Mouse (Mus musculus) midbrain, embryonic 14.5 days (tissue): ENCODE data around the gene 3830406C13Rik. TPM values are rescaled to one million over a fixed set of nuclear protein-coding genes. Genes with fewer than 3 reads are reported as not detected.
"Not testable (repeated sequence)": the region's sequence is repeated elsewhere in the genome, so short reads cannot be mapped to it uniquely, and the experiment has no call there.

Source experiments
- ATAC-seq: fragments of 200-750 bp; cut with Nextera tagmentation; 2 replicates; pipeline ENCODE4 v1.8.0; 2017; ENCODE audit warnings: moderate number of reproducible peaks, moderate library complexity; ENCODE audit not compliant: low FRiP score, low TSS enrichment
- DNase-seq: peaks from one replicate; pipeline ENCODE4 v3.0.0-alpha.2; 2015
- H3K27ac ChIP-seq: fragments of 300-500 bp; sonication (generic); replicated peaks from 2 replicates; pipeline ENCODE4 v1.5.1; 2014; ENCODE audit warnings: mild to moderate bottlenecking, low read depth, low read length, moderate library complexity
- H3K27me3 ChIP-seq: fragments of 300-500 bp; sonication (generic); 2 replicates; pipeline ENCODE4 v1.6.1; 2014; ENCODE audit warnings: low read length, control low read depth, mixed read lengths; ENCODE audit not compliant: control insufficient read depth, insufficient read depth
- H3K36me3 ChIP-seq: fragments of 300-500 bp; sonication (generic); 2 replicates; pipeline ENCODE4 v1.6.1; 2014; ENCODE audit warnings: low read length, control low read depth; ENCODE audit not compliant: control insufficient read depth, insufficient read depth
- H3K4me1 ChIP-seq: fragments of 300-500 bp; sonication (generic); 2 replicates; pipeline ENCODE4 v1.6.1; 2014; ENCODE audit warnings: mild to moderate bottlenecking, antibody characterized with exemption, low read length, control low read depth; ENCODE audit not compliant: control insufficient read depth, insufficient read depth
- H3K4me2 ChIP-seq: fragments of 300-500 bp; sonication (generic); 2 replicates; pipeline ENCODE4 v1.6.1; 2014; ENCODE audit warnings: mild to moderate bottlenecking, low read length, moderate library complexity
- H3K4me3 ChIP-seq: fragments of 300-500 bp; sonication (generic); replicated peaks from 2 replicates; pipeline ENCODE4 v1.5.1; 2014; ENCODE audit warnings: low read depth, low read length
- H3K9ac ChIP-seq: fragments of 300-500 bp; sonication (generic); replicated peaks from 2 replicates; pipeline ENCODE4 v1.6.1; 2014; ENCODE audit warnings: mild to moderate bottlenecking, low read length, moderate library complexity
- H3K9me3 ChIP-seq: fragments of 300-500 bp; sonication (generic); 2 replicates; pipeline ENCODE4 v1.6.1; 2016; ENCODE audit warnings: low read length, control low read depth, mixed read lengths; ENCODE audit not compliant: control insufficient read depth
- WGBS: fragments of 180-500 bp; shearing (Covaris S2); extraction: QIAGEN DNeasy Blood & Tissue Kit; methylation state at CpG from one replicate; pipeline ENCODE4 v1.1.7; 2014; 5-methylcytosine and 5-hydroxymethylcytosine counted together
- polyA plus RNA-seq: library from polyadenylated mRNA; unstranded; fragments of >200 nt; fragmentation: Nextera tagmentation; extraction: Ambion mirVana; gene quantifications from 2 replicates; pipeline ENCODE4 v1.2.1, GENCODE M21; 2014

3830406C13Rik gene
- 30.8 and 32.7 TPM in 2 replicates for polyA plus RNA-seq

DNA sequence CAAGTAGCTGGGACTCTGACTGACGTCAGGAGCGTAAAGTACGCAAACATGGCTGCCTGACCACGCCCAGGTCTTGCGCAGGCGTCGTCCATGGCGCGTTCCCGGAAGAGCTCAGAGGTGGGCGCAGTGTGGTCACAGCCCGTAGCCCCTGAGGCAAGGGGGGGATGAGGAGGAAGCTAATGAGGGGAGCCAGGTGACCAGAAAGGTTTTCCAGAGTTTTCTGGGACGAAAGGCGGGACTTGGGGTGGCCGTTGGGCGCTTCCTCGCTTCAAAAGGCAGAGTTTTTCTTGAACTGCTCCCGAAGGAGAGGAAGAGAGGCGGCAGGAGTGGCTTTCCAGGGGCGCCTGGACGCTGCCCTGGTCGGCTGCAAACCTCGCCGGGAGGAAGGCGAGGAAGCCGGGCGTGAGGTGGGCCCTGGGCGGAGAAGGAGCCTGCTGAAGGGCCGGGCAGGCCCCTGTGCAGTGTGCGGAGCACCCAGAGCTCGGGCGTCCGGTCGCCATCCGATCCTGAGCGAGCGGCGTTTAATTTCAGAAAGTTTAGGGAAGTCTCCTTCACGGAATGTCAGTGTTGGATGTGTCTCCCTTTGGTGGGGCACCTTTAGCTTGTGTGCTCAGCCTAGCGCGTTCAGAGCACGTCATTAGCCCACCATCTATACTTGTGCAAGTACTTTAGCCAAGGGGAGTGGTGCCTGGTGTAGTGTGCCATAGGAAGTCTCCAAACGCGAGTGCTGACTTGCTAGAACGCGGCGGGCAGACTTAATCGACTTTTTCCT lies at the start of gene 3830406C13Rik:
Gene 3830406C13Rik (plus strand): TSS at position 33 of the 772 bp plus-strand sequence.
- peak; percentile 94 for DNase-seq
- peak; percentile 97 for ATAC-seq
- Histone ChIP-seq H3K4me2 (peak within 1 kb of the TSS; percentile 70), H3K9ac (peak within 1 kb of the TSS; percentile 73), H3K36me3 (no peaks in the 10 kb centered on the region), H3K27me3 (no peaks in the 10 kb centered on the region), H3K4me3 (peak within 1 kb of the TSS; percentile 67), H3K9me3 (no peaks in the 10 kb centered on the region), H3K4me1 (peaks cover 3% of the 10 kb centered on the region; the same call in 1 of the 2 replicates), H3K27ac (peak within 1 kb of the TSS; percentile 66)
- WGBS, result under 1% methylated on average over 48 of the region's 48 CpGs

DNA sequence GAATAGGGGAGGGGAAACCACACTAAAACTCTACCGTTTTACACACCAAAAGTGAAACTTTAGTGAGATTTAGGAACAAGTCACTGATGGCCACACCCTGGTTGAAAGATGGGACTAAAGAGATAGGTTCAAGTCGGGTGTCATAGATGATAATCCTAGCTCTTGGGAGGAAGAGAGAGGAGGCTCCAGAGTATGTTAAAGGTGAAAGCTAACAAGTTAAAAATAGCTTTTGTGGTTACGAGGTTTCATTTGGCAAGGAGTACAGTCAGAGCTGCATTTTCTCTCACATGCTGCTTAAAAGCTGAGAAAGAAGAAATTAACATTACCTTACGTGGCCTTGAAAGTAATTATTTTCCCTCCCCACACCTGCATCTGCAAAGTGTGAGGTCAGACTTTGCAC lies 40.2 kb upstream of the 3830406C13Rik start:
- ATAC-seq, result no peak
- WGBS, result 84% methylated on average over 4 of the region's 4 CpGs

DNA sequence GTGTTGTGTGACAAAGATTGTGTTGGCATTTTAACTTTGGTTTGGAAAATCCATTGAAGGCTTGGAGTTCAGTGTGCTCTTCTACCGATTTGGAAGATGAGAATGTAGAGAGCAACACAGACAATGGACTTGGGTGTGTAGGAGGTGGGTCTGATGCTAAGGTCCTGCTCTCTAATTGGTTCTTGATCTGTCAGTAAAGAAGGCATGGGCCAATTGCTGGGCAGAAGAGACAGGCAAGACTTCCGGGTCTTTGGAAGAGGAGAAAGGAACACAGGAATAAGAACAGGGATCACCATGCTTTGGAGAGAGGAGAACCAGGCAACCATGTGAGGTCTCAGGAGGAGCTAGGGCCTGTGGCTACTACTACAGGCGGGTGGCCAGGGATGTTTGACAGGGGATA lies 7.9 kb upstream of the 3830406C13Rik start:
- Histone ChIP-seq H3K4me1 (no peaks in the 10 kb centered on the region), H3K4me2 (no peak overlapping the region), H3K9ac (no peak overlapping the region), H3K36me3 (no peaks in the 10 kb centered on the region), H3K27me3 (no peaks in the 10 kb centered on the region), H3K27ac (no peak overlapping the region), H3K9me3 (no peaks in the 10 kb centered on the region), H3K4me3 (no peak overlapping the region)
- ATAC-seq (no peak), DNase-seq (no peak)
- WGBS, result 68% methylated on average over 3 of the region's 3 CpGs

More for the DNA sequence above, 40.2 kb upstream of the 3830406C13Rik start:
- Histone ChIP-seq H3K4me1 (no peaks in the 10 kb centered on the region), H3K9me3 (no peaks in the 10 kb centered on the region), H3K36me3 (peaks cover 9% of the 10 kb centered on the region), H3K9ac (no peak overlapping the region), H3K27me3 (no peaks in the 10 kb centered on the region), H3K4me2 (no peak overlapping the region), H3K4me3 (no peak overlapping the region), H3K27ac (no peak overlapping the region)
- DNase-seq, result no peak

DNA sequence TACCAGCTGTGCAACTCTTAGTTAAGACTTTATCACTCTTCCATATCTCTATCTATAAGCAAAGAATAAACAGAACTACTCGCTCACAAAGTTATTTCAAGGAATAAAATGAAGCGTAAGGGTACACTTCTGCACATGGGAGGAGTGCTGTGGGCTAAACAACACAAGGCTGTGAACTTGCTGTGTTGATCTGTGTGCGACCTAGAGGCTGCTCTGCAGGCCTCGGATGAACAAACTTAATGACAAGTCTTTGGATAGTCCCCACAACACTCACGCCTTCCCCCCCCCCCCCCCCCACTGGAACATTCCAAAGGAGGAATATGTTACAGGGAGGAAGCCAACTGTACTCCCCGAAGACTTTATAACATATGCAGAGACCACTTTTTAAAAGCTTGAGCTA lies 332 bp upstream of the 3830406C13Rik start, which contains the start of gene Gm49355:
Gene Gm49355 (plus strand): TSS at position 336 of the 400 bp plus-strand sequence.
- WGBS, result 77% methylated on average over 6 of the region's 6 CpGs
- Histone ChIP-seq H3K4me1 (peaks cover 3% of the 10 kb centered on the region; the same call in 1 of the 2 replicates), H3K36me3 (no peaks in the 10 kb centered on the region), H3K4me2 (peak within 1 kb of the TSS; percentile 70), H3K9ac (peak within 1 kb of the TSS; percentile 73), H3K27ac (peak within 1 kb of the TSS; percentile 66), H3K9me3 (no peaks in the 10 kb centered on the region), H3K27me3 (no peaks in the 10 kb centered on the region), H3K4me3 (peak within 1 kb of the TSS; percentile 67)
- ATAC-seq (peak; percentile 41; the same call in 1 of the 2 replicates), DNase-seq (no peak)

DNA sequence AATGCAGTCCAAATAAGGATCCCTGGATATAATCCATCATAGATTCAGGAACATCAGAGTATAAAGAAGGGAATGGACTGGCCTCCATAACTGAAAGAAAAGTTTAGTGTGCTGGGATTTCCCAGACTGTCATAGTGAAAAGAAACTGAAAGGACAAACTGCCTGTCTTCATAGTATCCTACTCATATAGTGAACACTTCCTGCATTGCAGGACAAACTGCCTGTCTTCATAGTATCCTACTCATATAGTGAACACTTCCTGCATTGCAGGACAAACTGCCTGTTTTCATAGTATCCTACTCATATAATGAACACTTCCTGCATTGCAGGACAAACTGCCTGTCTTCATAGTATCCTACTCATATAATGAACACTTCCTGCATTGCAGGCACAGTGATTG lies 5.8 kb downstream of the 3830406C13Rik start:
- not testable (repeated sequence) for H3K4me2 ChIP-seq, H3K9me3 ChIP-seq, H3K4me3 ChIP-seq, H3K4me1 ChIP-seq, H3K36me3 ChIP-seq, H3K9ac ChIP-seq, ATAC-seq, H3K27ac ChIP-seq, DNase-seq, H3K27me3 ChIP-seq

DNA sequence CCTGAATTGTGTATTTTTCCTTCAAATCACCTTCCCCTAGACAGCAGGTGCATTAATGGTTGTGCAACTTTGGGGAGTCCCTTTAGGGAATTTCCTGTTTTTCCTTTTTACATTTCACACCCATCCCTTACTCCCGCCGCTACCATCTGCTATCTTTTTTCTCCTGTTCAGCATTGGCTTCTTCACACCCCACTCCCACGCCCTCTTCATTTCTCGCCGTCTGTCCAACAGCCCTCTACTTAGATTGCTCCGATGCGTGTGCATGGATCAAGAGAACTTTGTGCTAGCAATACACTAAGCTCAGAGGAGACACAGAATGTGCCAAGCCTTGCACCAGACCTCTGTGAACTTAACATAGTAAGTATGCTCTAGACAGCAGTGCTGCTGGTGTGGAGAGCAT lies 12.4 kb downstream of the 3830406C13Rik start:
- WGBS, result 94% methylated on average over 7 of the region's 7 CpGs

DNA sequence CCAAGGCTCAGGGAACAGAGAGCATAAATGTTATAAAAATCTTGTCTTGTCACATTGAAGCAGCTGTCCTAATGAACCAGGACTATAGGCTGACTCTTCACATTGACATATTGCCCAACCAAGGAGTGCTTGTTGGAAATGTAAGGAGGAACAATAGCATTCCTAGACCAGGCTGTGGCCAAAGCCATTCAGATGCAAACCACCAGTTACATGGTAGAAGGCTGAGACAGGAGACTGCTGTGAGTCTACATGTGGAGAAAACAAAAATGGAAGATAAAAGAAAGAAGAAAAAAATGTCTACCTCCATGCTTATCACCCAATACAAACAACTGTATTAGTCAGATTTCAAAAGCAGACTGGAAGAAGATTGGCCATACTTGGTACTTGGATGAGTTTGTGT lies 15.2 kb downstream of the 3830406C13Rik start:
- H3K27me3 ChIP-seq, result no peaks in the 10 kb centered on the region
- ATAC-seq, result no peak
- no peaks in the 10 kb centered on the region for H3K9me3 ChIP-seq
- H3K9ac ChIP-seq, result no peak overlapping the region
- H3K4me3 ChIP-seq, result no peak overlapping the region
- no peaks in the 10 kb centered on the region for H3K36me3 ChIP-seq
- no peak overlapping the region for H3K4me2 ChIP-seq
- DNase-seq, result no peak
- H3K4me1 ChIP-seq, result no peaks in the 10 kb centered on the region
- H3K27ac ChIP-seq, result no peak overlapping the region

More for the DNA sequence above, 12.4 kb downstream of the 3830406C13Rik start:
- Histone ChIP-seq H3K36me3 (no peaks in the 10 kb centered on the region), H3K27ac (no peak overlapping the region), H3K4me1 (no peaks in the 10 kb centered on the region), H3K9ac (no peak overlapping the region), H3K9me3 (no peaks in the 10 kb centered on the region), H3K4me3 (no peak overlapping the region), H3K4me2 (no peak overlapping the region), H3K27me3 (no peaks in the 10 kb centered on the region)
- DNase-seq (no peak), ATAC-seq (no peak)

DNA sequence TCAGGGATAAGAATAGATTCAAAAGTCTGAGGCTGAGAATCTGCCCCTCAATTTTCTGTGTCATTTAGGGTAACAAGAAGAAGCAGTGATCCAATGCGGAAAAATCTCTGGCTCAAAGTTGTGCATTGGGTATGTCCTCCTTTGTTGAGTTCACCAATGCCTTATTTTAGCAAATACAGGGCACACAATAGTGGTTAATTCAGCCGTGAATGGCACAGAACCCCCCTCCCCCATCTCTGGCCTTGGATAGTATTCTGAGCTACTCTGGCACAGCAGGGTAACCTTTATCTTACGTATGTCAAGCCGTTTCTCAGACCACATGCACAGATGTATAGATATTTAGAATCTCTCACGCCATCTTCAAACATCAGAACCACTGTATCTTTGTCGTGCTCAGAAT lies 15.7 kb downstream of the 3830406C13Rik start:
- Histone ChIP-seq H3K9me3 (no peaks in the 10 kb centered on the region), H3K4me2 (no peak overlapping the region), H3K27me3 (no peaks in the 10 kb centered on the region), H3K4me1 (no peaks in the 10 kb centered on the region), H3K4me3 (no peak overlapping the region), H3K36me3 (no peaks in the 10 kb centered on the region), H3K9ac (no peak overlapping the region), H3K27ac (no peak overlapping the region)
- WGBS, result 30% methylated on average over 6 of the region's 6 CpGs
- DNase-seq (no peak), ATAC-seq (no peak)

DNA sequence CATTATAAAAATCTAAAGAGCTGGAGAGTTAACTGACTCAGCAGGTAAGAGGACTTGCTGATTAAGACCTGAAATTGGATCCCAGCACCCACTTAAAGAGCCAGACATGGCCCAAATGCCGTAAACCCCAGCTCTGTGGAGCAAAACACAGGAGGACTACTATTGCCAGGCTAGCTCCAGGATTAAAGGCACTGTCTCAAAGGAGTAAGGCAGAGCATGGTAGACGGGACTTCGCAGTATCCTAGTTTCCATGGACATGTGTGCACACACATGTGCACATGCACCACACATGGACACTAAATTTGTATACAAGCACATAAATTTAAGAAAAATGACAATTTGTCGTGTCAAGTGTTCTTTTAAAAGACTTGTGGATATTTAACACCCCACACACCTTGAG lies 16.3 kb downstream of the 3830406C13Rik start:
- no peaks in the 10 kb centered on the region for H3K9me3 ChIP-seq
- H3K4me3 ChIP-seq, result no peak overlapping the region
- H3K9ac ChIP-seq, result no peak overlapping the region
- WGBS, result 78% methylated on average over 4 of the region's 4 CpGs
- no peaks in the 10 kb centered on the region for H3K36me3 ChIP-seq
- H3K4me2 ChIP-seq, result no peak overlapping the region
- H3K4me1 ChIP-seq, result no peaks in the 10 kb centered on the region
- DNase-seq (no peak), ATAC-seq (no peak)
- no peak overlapping the region for H3K27ac ChIP-seq
- no peaks in the 10 kb centered on the region for H3K27me3 ChIP-seq
